Mouse (Mus musculus): ENCODE data around the gene Ankrd22.

Ankrd22 gene

DNA sequence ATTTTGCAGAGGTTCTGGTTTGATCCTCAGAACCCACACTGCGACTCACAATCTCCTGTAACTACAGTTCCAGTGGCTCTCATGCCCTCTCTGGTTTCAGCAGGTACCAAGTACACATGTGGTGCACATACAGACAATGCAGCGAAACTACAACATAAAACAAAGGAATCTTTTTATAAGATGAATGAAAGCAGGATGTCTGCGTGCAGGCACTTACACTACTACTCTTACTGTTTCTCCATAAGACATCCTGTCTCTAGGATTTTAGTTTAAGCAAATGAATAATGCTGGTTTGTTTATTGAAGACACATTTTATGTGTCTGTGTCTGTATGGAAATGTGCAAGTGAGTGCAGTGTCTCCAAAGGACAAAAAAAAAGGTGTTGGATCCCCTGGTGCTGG is 15.4 kb upstream of the Ankrd22 start:
- DNase-seq (ENCODE audit: low read depth, low spot score), result no peak

DNA sequence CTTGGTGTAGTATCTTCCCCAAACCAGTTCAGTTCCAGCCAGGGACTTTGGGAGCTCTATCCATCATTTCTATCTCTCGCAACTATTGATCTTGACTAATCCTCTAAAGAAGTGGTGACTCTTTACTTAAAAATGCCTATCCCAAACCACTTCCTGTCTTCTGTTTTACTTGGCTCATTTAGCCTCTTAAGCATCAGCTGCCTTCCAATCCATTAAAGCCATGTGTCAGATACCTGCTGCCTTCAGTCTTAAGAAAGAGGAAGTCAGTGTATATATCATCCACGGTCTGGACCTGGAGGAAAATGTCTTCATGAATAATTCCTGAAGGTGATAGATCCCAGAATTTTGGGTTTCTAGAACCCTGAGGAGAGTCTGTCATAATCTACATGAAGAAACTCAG is 14.5 kb upstream of the Ankrd22 start:
- no peak for DNase-seq (ENCODE audit: low read depth, low spot score)

DNA sequence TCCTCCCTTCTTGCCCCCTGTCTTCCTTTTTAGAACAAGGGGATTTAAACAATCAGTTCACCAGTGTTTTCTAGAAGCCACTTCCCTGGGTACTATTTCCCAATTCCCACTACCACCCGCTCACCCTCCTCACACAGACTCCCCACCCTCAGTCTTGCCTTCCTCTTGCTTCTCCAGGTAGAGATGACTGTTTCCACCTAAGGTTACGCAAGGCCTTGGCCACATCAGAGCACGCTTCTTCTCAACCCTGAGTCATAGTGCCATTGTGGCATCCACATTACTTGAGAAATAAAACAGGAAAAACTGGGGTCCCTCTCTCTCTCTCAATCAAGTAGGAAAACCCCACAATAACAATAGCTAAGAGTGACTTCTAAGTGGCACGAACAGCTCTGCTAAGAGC is 13.3 kb upstream of the Ankrd22 start:
- DNase-seq (ENCODE audit: low read depth, low spot score), result no peak

- no peak for DNase-seq (ENCODE audit: low read depth, low spot score)
Measured at GRCm38 (mm10) chr19:34174004-34174403, 8.2 kb upstream of the Ankrd22 start.

GRCm38 (mm10) chr19:34171167-34171566 is 5.3 kb upstream of the Ankrd22 start:
- no peak for DNase-seq (ENCODE audit: low read depth, low spot score)

GRCm38 (mm10) chr19:34169121-34169520 is 3.3 kb upstream of the Ankrd22 start:
- DNase-seq (ENCODE audit: low read depth, low spot score), result no peak

GRCm38 (mm10) chr19:34167896-34168661 is 2.2 kb upstream of the Ankrd22 start:
- DNase-seq (ENCODE audit: low read depth, low spot score), result no peak

- DNase-seq (ENCODE audit: low read depth, low spot score), result no peak
Measured at GRCm38 (mm10) chr19:34166386-34166785, 533 bp upstream of the Ankrd22 start.

- no peak for DNase-seq (ENCODE audit: low read depth, low spot score)
Measured at GRCm38 (mm10) chr19:34162693-34163092, 3.2 kb downstream of the Ankrd22 start.

DNA sequence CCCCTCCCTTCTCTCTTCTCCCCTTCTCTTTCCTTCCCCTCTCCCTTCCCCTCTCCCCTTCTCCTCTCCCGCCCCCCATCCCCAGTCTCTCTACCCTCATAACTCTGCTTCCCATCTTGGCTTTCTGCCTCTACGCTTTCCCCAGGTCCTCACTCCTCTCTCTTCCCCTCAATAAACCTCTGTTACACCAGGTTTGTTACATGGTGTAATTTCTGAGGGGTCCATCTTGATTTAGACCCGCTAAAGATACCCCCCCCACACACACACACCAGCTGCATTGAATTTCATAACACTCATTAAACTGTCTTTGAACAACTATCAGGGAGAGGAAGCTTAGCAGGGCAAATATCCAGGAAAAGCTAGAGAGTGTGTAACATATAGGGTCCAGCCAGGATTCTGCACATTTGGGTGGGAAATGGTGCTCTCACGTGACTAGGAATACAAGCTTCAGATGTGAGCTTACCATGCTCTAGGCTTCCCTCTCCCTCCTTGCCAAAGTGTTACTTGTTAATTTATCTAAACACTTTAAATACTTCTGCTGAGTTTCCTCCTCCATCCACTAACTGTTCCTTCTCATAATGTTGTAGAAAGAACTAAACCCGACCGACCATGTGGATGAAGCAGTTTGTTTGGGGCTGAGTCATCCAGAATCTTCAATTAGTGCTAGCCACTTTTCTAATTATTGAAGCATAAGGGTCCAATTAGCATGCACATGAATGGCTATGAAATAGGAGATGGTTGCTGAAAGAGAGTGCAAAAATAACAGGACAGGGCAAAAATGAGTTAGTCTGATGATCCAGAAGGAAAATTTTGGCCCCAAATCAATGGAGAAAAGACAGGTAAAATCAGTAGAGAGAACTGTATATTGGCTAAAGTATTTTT is 12.3 kb downstream of the Ankrd22 start:
- DNase-seq (ENCODE audit: low read depth, low spot score), result no peak

- no peak for DNase-seq (ENCODE audit: low read depth, low spot score)
Measured at GRCm38 (mm10) chr19:34151909-34152308, 13.9 kb downstream of the Ankrd22 start.

DNA sequence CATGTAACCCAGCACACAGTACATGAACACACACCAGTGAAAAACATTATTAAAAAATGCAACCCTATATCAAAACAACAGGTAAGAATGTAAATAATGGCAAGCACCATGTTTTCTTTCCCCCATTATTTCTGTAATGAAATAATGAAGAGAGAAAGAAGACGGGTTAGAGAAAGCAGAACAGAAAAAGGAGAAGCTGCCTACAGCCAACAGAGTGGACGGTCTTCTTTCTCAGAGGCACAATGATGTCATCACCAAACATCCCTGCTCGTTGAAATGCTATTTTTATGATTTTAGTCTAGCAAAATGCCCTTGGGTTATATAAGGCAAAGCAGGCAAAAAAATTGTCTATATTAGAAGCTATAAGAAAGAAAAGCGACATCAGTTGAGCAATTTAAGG is 17.4 kb downstream of the Ankrd22 start:
- no peak for DNase-seq (ENCODE audit: low read depth, low spot score)

DNA sequence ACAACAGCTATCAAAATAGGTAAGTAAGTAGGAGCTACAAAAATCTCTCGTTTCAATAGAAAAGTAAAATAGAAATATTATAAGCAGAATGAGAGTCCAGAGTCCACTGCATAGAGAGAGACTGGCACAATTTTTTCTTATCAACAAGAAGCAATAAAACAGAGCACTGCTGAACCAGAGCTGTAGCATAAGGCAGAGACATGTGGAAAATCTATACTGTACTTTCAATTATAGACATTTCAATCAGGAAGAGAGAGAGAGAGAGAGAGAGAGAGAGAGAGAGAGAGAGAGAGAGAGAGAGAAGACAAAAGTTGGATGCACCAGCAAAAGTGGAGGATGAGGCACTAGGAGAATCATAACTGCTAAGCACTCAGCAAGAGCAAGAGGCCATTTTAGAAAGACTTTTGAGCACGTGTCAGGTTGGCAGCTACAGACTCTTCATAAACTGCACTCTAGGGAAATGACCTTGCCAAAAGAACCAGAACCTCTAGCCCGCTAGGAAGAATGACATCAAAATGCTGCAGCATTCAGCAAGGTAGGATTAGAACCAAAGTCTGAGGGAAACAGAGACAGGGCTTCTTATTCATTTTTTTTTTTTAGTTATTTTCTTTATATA is 26.3 kb downstream of the Ankrd22 start:
- DNase-seq (ENCODE audit: low read depth, low spot score), result no peak

GRCm38 (mm10) chr19:34138720-34139430 is 27.0 kb downstream of the Ankrd22 start:
- DNase-seq (ENCODE audit: low read depth, low spot score), result no peak

- DNase-seq (ENCODE audit: low read depth, low spot score), result no peak
Measured at GRCm38 (mm10) chr19:34120107-34120731, 45.6 kb downstream of the Ankrd22 start.

DNA sequence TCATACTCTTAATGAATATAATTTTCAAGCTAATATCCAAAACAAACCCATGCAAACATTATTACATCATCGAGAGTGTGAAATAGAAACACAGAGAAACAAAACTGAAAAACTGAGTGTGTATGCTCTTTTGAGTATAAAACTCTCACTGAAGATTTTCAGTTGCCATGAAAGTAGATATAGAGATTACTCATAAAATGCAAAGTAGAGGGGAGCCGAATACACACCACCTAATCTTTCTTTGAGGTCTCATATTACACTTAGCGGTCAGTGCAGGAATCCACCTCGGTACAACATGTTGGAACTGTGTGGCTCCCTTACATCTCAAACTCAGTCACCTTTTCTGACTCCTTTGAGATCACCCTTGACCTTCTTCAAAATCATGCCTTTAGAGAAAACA is 46.2 kb downstream of the Ankrd22 start:
- DNase-seq (ENCODE audit: low read depth, low spot score), result no peak

DNA sequence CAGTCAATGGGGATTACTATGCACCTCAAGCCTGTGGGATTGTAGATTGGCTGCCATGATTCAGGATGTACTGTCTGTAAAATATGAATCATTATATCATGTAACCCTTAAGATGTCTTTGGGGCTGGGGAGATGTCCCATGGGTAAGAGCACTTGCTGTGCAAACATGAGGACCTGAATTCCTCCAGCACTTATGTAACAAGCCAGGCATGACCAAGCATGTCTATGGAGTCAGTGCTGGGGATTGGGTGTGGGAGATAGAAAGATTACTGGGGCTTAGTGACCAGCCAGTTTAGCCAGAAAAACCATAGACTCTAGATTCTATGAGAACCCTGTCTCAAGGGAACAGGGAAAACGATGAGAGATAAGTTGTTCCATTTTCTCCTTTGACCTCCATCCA is 46.8 kb downstream of the Ankrd22 start:
- no peak for DNase-seq (ENCODE audit: low read depth, low spot score)

DNA sequence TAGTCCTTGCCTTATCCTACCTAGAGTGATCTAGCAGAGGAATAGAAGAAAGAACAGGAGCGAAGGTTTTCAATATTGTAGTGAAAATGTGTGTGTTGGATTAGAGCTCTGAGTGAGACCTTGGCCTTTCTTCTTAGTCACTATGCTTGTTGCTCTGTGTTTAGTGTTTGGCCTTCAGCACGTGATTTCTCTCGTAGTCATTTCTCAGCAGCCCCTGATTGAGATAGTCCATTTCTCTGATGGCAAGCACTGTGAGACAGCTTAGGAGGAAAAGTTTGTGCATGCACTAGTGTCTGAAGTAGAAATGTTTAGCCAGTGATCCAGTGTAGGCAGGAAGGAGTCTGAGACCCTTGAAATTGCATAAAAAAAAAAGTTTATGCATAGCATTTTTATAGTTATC is 61.0 kb downstream of the Ankrd22 start:
- DNase-seq (ENCODE audit: low read depth, low spot score), result no peak

GRCm38 (mm10) chr19:34101888-34102287 is 64.0 kb downstream of the Ankrd22 start:
- DNase-seq (ENCODE audit: low read depth, low spot score), result no peak

GRCm38 (mm10) chr19:34100633-34101032 is 65.2 kb downstream of the Ankrd22 start, which contains the start of gene Lipm:
Gene Lipm (plus strand): TSS chr19:34100933.
- DNase-seq (ENCODE audit: low read depth, low spot score), result no peak

- DNase-seq (ENCODE audit: low read depth, low spot score), result no peak
Measured at GRCm38 (mm10) chr19:34096228-34096627, 69.6 kb downstream of the Ankrd22 start.
